Comparison of ENCODE assay signal across 18 mouse cellular contexts in the genomic region with DNA sequence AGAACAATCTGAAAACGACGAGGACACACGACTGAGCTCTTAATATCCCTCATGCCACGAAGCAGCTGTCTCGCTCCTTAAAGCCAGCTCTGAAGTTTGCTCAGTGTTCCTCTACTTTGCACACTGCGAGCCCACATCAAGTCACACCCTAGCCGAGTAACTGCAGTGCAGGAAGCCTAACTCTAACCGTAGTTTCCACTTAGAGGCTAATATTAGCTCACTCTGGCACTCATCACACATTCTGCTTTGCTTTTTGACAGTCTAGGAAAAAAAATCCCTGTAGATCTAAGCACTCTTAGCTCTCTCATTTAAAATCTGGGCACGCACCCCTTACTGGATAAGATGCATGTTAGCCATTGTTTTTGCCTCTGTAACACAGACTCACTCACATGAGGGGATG.
DNase-seq lines count a peak whose midpoint lies in the region; ATAC-seq and TF ChIP-seq lines count a peak whose summit lies in the region.
"Had no signal": no experiment of that assay in that cellular context is flagged by ENCODE, and none has a peak within 500 bp of the region (broad histone marks: within the 10 kb centered on the region; RNA-seq: fewer than 3 reads in every experiment).

No protein-coding gene starts in this region.

- H3K36me3 ChIP-seq in heart, embryonic 13.5 days: no peaks in the 10 kb centered on the region
- no peaks in the 10 kb centered on the region for H3K36me3 ChIP-seq in heart, postnatal 0 days (replicated peaks; ENCODE audit: control insufficient read depth, insufficient read depth, low read length)
- H3K36me3 ChIP-seq: forebrain, embryonic 15.5 days; hindbrain, embryonic 15.5 days; kidney, embryonic 15.5 days had no signal

- peak overlapping the region; percentile 79 for H3K27ac ChIP-seq in heart, embryonic 13.5 days (replicated peaks)
- H3K27ac ChIP-seq in heart, postnatal 0 days (ENCODE audit: low read depth): no peak overlapping the region
- H3K27ac ChIP-seq: forebrain, embryonic 15.5 days; hindbrain, embryonic 15.5 days; kidney, embryonic 15.5 days had no signal

- H3K4me1 ChIP-seq in heart, embryonic 13.5 days: peaks cover 14% of the 10 kb centered on the region
- 0 out of 2 replicates have a peak, but pooled peaks cover 2% of the 10 kb centered on the region for H3K4me1 ChIP-seq in heart, postnatal 0 days (ENCODE audit: control insufficient read depth, insufficient read depth)
- H3K4me1 ChIP-seq: forebrain, embryonic 15.5 days; hindbrain, embryonic 15.5 days; kidney, embryonic 15.5 days had no signal

- TF ChIP-seq EP300 in heart, postnatal 0 days (IDR thresholded peaks at IDR 0.05; ENCODE audit: low read depth): no peak

- peak overlapping the region; percentile 17; the same call in 1 of the 2 replicates for H3K4me3 ChIP-seq in heart, embryonic 13.5 days
- H3K4me3 ChIP-seq in heart, postnatal 0 days (ENCODE audit: low read depth, low read length): no peak overlapping the region
- H3K4me3 ChIP-seq: forebrain, embryonic 15.5 days; hindbrain, embryonic 15.5 days; kidney, embryonic 15.5 days had no signal

- intact Hi-C loops in heart, postnatal 25 days (cut with DNase I): no loop called here

- 30% methylated on average over 9 of the region's 9 CpGs for WGBS in heart, embryonic 13.5 days
- WGBS in heart, postnatal 0 days: 26% methylated on average over 9 of the region's 9 CpGs

- peak overlapping the region; percentile 14; the same call in 1 of the 2 replicates for H3K9ac ChIP-seq in heart, embryonic 13.5 days
- no peak overlapping the region for H3K9ac ChIP-seq in heart, postnatal 0 days (replicated peaks; ENCODE audit: low read depth, low read length)
- H3K9ac ChIP-seq: forebrain, embryonic 15.5 days; hindbrain, embryonic 15.5 days; kidney, embryonic 15.5 days had no signal

- no peak for TF ChIP-seq CTCF in heart, postnatal 0 days (IDR thresholded peaks at IDR 0.05; ENCODE audit: low read depth)

- peak; percentile 57 for DNase-seq in heart, adult 11 months
- no peak for DNase-seq in heart, adult 9 months (ENCODE audit: low spot score in 2 of 2)
- DNase-seq in heart, postnatal 25 days (ENCODE audit: low spot score): no peak
- peak; percentile 51 for DNase-seq in heart, postnatal 0 days (ENCODE audit: low spot score)
- DNase-seq in heart, adult 8-10 months (ENCODE audit: low spot score): no peak
- DNase-seq: adrenal gland, postnatal 14 days; cerebellum, adult 2 months; cerebellum, postnatal 10 days; gastrocnemius, postnatal 14 days; kidney, adult 2 months had no signal

- no peaks in the 10 kb centered on the region for H3K27me3 ChIP-seq in heart, embryonic 13.5 days (replicated peaks)
- no peaks in the 10 kb centered on the region for H3K27me3 ChIP-seq in heart, postnatal 0 days (ENCODE audit: control insufficient read depth, insufficient read depth, low read length)
- H3K27me3 ChIP-seq: CH12.LX; forebrain, embryonic 15.5 days; hindbrain, embryonic 15.5 days; kidney, embryonic 15.5 days had no signal

- H3K9me3 ChIP-seq in heart, embryonic 13.5 days: no peaks in the 10 kb centered on the region
- no peaks in the 10 kb centered on the region for H3K9me3 ChIP-seq in heart, postnatal 0 days (replicated peaks; ENCODE audit: control insufficient read depth, low read length)
- H3K9me3 ChIP-seq: forebrain, embryonic 15.5 days; hindbrain, embryonic 15.5 days; kidney, embryonic 15.5 days had no signal

- H3K4me2 ChIP-seq in heart, embryonic 13.5 days: peak overlapping the region; percentile 55
- H3K4me2 ChIP-seq in heart, postnatal 0 days (ENCODE audit: low read depth, low read length): peak overlapping the region; percentile 35
- H3K4me2 ChIP-seq: forebrain, embryonic 15.5 days; hindbrain, embryonic 15.5 days; kidney, embryonic 15.5 days had no signal

- peak; percentile 54; the same call in 1 of the 2 replicates for ATAC-seq in heart, embryonic 13.5 days (ENCODE audit: extremely low read depth, insufficient number of reproducible peaks, low FRiP score, low TSS enrichment)
- ATAC-seq in heart, postnatal 0 days (ENCODE audit: insufficient read depth, low read depth): peak; percentile 62
- ATAC-seq: activated CD4-positive, CD25-positive, alpha-beta regulatory T cell, adult 4 months; forebrain, embryonic 15.5 days; intestine, embryonic 16.5 days; Patski had no signal

Comparison
In these comparisons a context has a peak if more than half of its experiments do, and no peak if none do; other contexts are left out.
1. DNase-seq: peak in heart, adult 11 months (single experiment) and heart, postnatal 0 days (single experiment); none in heart, adult 9 months (0 of 2), heart, postnatal 25 days (single experiment) and heart, adult 8-10 months (single experiment).